Mouse (Mus musculus) liver, adult 2 months (tissue): ENCODE measurements around the gene Mvk. TPM values are rescaled to one million over a fixed set of nuclear protein-coding genes. Genes with fewer than 3 reads are reported as not detected.

Experiments
- DNase-seq: peaks from one replicate; pipeline ENCODE4 v3.0.0-alpha.2; 2011; ENCODE audit warnings: low read depth, low spot score; ENCODE audit errors: extremely low read depth
- H3K27ac ChIP-seq: fragments of 200-500 bp; replicated peaks from 2 replicates; pipeline ENCODE4 v1.5.1; 2012; ENCODE audit warnings: low read depth, mild to moderate bottlenecking, control low read depth, inconsistent platforms, low read length; ENCODE audit not compliant: insufficient read depth
- H3K27me3 ChIP-seq: fragments of 200-500 bp; 2 replicates; pipeline ENCODE4 v1.6.1; 2012; ENCODE audit warnings: mild to moderate bottlenecking, moderate library complexity, low read length, inconsistent platforms; ENCODE audit not compliant: control insufficient read depth, insufficient read depth
- H3K36me3 ChIP-seq: fragments of 200-500 bp; 2 replicates; pipeline ENCODE4 v1.6.1; 2012; ENCODE audit warnings: low read length, inconsistent platforms; ENCODE audit not compliant: control insufficient read depth, insufficient read depth
- H3K4me1 ChIP-seq: fragments of 200-500 bp; 2 replicates; pipeline ENCODE4 v1.6.1; 2011; ENCODE audit warnings: low read length; ENCODE audit not compliant: control insufficient read depth, insufficient read depth
- H3K4me3 ChIP-seq: fragments of 200-500 bp; 2 replicates; pipeline ENCODE4 v1.5.1; 2011; ENCODE audit warnings: low read depth, mild to moderate bottlenecking, control low read depth, low read length, moderate library complexity; ENCODE audit not compliant: insufficient read depth
- H3K79me2 ChIP-seq: fragments of 200-500 bp; 2 replicates; pipeline ENCODE4 v1.6.1; 2012; ENCODE audit warnings: inconsistent platforms, mild to moderate bottlenecking, low read length, moderate library complexity; ENCODE audit not compliant: control insufficient read depth, insufficient read depth
- H3K9ac ChIP-seq: fragments of 200-500 bp; 2 replicates; pipeline ENCODE4 v1.6.1; 2012; ENCODE audit warnings: low read depth, mild to moderate bottlenecking, control low read depth, inconsistent platforms, low read length
- CTCF ChIP-seq: fragments of 200-500 bp; IDR thresholded peaks from 2 replicates; pipeline ENCODE4 v1.5.1; 2011; ENCODE audit warnings: low read depth, low read length, control low read depth
- POLR2A ChIP-seq: fragments of 200-500 bp; IDR thresholded peaks from 2 replicates; pipeline ENCODE4 v1.6.1; 2011; ENCODE audit warnings: low read length, control low read depth; ENCODE audit not compliant: insufficient read depth; ENCODE audit errors: extremely low read depth
- WGBS: fragments of 180-500 bp; shearing (Covaris S2); methylation state at CpG from one replicate; pipeline ENCODE4 v1.1.7; 2018; 5-methylcytosine and 5-hydroxymethylcytosine counted together
- polyA plus RNA-seq: library from polyadenylated mRNA; depleted of rRNA; stranded (reverse); fragments of >200 nt; gene quantifications from 2 replicates; pipeline ENCODE4 v1.2.3, GENCODE M21; 2012; rRNA removed
- total RNA-seq: library from RNA; depleted of rRNA; stranded (reverse); fragments of >200 nt; gene quantifications from 2 replicates; pipeline ENCODE4 v1.2.3, GENCODE M21; 2014; rRNA removed

The Mvk gene
- total RNA-seq (36.6 and 39.2 TPM in 2 replicates), polyA plus RNA-seq (59.5 and 63.0 TPM in 2 replicates)

DNA sequence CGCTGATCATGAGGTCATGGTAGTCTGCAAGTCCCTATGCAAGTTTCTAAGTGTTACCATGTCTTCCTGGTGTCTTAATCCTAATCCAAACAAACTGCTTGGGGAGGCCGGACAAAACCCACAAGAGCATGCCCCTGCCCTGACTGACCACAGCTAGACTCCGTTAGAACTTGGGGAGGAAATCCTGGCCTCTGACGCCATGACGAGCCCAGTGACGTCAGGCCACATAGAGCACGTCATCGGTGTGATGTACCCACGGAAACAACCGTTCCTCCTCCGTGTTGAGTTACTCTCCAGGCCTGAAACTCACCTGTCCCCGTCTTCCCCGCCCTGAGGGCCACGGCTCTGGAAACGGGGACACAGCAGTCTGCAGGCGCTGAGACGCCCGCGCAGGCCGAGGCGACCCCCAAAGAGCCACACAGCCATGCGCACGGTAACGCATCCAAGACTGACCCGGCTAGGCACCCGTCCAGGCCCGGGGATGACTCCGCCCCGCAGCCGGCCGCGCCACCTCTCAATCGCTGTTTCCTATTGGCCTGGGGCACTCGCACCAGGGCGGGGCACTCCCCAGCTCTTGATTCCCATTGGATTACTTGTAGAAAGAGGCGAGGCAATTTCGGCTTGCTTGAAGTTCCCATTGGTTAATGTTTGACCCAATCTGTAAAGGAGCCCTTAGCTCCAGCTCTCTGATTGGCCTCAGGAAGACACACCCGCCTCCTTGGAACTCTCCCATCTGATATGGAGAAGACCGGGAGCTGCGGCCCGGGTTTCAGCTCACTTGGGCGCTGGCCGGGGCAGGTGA lies at the start of gene Mvk, which contains the start of gene Mmab:
TSS of gene Mvk (plus strand) at position 704 of the 802 bp plus-strand sequence.
TSS of gene Mmab (minus strand) at position 495 of the 802 bp plus-strand sequence.
- TF ChIP-seq POLR2A (peak; percentile 41; the same call in 1 of the 2 replicates), CTCF (no peak)
- H3K4me1 ChIP-seq = peaks cover 6% of the 10 kb centered on the region
- 1% methylated on average over 43 of the region's 43 CpGs for WGBS
- peak; percentile 99 for DNase-seq
- no peaks in the 10 kb centered on the region for H3K27me3 ChIP-seq
- H3K36me3 ChIP-seq = no peaks in the 10 kb centered on the region
- H3K9ac ChIP-seq = peak within 1 kb of the TSS; percentile 72
- peak within 1 kb of the TSS; percentile 67 for H3K27ac ChIP-seq
- peak within 1 kb of the TSS; percentile 68 for H3K4me3 ChIP-seq
- H3K79me2 ChIP-seq = no peaks in the 10 kb centered on the region

DNA sequence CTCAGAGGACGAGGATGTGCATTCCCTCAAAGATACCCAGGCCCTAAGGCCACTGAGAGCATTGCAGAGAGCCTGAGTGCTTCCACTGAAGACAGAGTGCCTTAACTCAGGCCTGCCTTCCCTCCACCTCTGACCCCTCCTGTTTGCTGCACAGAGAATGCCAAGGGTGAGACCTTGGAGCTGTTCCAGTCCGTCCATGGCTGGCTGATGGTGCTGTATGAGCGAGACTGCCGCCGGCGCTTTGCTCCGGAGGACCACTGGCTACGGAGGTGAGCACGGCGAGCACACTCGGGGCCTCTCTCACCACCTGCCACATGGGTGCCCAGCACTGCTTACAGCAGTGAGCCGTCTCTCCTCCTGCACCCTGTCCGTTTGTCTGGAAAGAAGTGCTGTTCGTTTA lies 37.5 kb upstream of the Mvk start:
- WGBS = 91% methylated on average over 14 of the region's 14 CpGs
- Histone ChIP-seq H3K36me3 (peaks cover 25% of the 10 kb centered on the region), H3K27me3 (no peaks in the 10 kb centered on the region), H3K9ac (no peak overlapping the region), H3K4me3 (no peak overlapping the region), H3K4me1 (no peaks in the 10 kb centered on the region), H3K27ac (no peak overlapping the region), H3K79me2 (no peaks in the 10 kb centered on the region)
- TF ChIP-seq CTCF (no peak), POLR2A (no peak)
- DNase-seq = no peak

GRCm38 (mm10) chr5:114407269-114407668 lies 36.8 kb upstream of the Mvk start:
- Histone ChIP-seq H3K9ac (no peak overlapping the region), H3K4me3 (no peak overlapping the region), H3K27me3 (no peaks in the 10 kb centered on the region), H3K79me2 (no peaks in the 10 kb centered on the region), H3K4me1 (no peaks in the 10 kb centered on the region), H3K36me3 (peaks cover 24% of the 10 kb centered on the region), H3K27ac (no peak overlapping the region)
- 91% methylated on average over 10 of the region's 10 CpGs for WGBS
- TF ChIP-seq POLR2A (no peak), CTCF (no peak)
- no peak for DNase-seq

DNA sequence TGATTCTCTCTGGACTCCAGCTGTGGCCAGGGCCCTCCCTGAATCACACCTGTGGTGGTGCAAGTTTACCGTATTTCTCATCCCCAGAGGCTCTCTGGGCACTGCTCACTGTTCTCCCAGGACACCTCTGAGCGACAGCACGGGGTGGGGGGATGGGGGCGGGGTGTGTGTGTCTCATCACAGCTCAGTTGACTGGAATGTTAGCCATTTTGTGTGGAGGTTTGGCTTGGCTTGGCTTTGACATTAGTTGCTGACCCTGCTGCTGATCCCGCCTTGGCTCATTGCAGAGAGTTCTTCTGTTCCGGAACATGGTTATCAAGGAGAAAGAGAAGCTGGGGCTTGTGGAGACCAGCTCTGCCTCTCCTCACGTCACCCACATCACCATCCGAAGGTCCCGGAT lies 36.3 kb upstream of the Mvk start:
- Histone ChIP-seq H3K9ac (no peak overlapping the region), H3K36me3 (peaks cover 26% of the 10 kb centered on the region), H3K27me3 (no peaks in the 10 kb centered on the region), H3K27ac (no peak overlapping the region), H3K4me3 (no peak overlapping the region), H3K79me2 (no peaks in the 10 kb centered on the region), H3K4me1 (no peaks in the 10 kb centered on the region)
- TF ChIP-seq CTCF (no peak), POLR2A (no peak)
- no peak for DNase-seq
- 92% methylated on average over 9 of the region's 9 CpGs for WGBS

- Histone ChIP-seq H3K9ac (no peak overlapping the region), H3K79me2 (no peaks in the 10 kb centered on the region), H3K36me3 (peaks cover 24% of the 10 kb centered on the region), H3K4me1 (no peaks in the 10 kb centered on the region), H3K4me3 (no peak overlapping the region), H3K27me3 (no peaks in the 10 kb centered on the region), H3K27ac (no peak overlapping the region)
- WGBS = 94% methylated on average over 11 of the region's 11 CpGs
- no peak for TF ChIP-seq POLR2A
- TF ChIP-seq CTCF = no peak
- DNase-seq = no peak
These were observed 35.2 kb upstream of the Mvk start for GRCm38 (mm10) chr5:114408846-114409245.

GRCm38 (mm10) chr5:114410429-114410828 lies 33.6 kb upstream of the Mvk start:
- H3K9ac ChIP-seq = no peak overlapping the region
- no peak overlapping the region for H3K27ac ChIP-seq
- no peaks in the 10 kb centered on the region for H3K27me3 ChIP-seq
- no peaks in the 10 kb centered on the region for H3K79me2 ChIP-seq
- TF ChIP-seq CTCF (no peak), POLR2A (no peak)
- no peak for DNase-seq
- WGBS = 95% methylated on average over 13 of the region's 13 CpGs
- no peak overlapping the region for H3K4me3 ChIP-seq
- no peaks in the 10 kb centered on the region for H3K4me1 ChIP-seq
- peaks cover 19% of the 10 kb centered on the region for H3K36me3 ChIP-seq
